Mouse (Mus musculus): ENCODE data around the gene Crocc2. TPM values are rescaled to one million over a fixed set of nuclear protein-coding genes. Genes with fewer than 3 reads are reported as not detected.

Crocc2 gene
- total RNA-seq, 2 experiments from 2014 or later: 0.16 to 0.17 TPM

GRCm38 (mm10) chr1:93237676-93238075 lies 69.2 kb downstream of the Crocc2 start:
- no peak for DNase-seq (ENCODE audit: extremely low spot score in 1 of 2, low spot score in 2 of 2)
- intact Hi-C loops (cut with DNase I): no loop called here

DNA sequence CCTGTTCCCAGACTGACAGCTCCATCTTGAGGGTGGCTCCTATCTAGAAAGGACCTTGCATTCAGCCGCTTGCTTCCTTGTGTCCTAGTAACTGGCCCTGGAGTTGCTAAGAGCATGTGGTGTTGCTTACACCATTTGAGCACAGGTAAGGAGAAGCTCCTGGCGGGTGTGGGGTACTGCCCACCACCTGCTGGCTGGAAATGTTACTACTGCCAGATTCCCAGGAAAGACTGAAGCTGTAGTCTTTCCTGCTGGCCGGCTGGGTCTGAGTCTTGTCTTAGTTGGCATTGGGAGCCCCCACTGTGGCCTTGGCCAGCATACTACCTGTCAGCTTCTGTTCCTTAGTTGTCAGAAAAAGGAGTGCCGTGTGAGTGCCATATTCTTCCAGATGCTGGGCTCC lies 69.7 kb downstream of the Crocc2 start:
- no peak for DNase-seq (ENCODE audit: extremely low spot score in 1 of 2, low spot score in 2 of 2)
- intact Hi-C loops (cut with DNase I): no loop called here

DNA sequence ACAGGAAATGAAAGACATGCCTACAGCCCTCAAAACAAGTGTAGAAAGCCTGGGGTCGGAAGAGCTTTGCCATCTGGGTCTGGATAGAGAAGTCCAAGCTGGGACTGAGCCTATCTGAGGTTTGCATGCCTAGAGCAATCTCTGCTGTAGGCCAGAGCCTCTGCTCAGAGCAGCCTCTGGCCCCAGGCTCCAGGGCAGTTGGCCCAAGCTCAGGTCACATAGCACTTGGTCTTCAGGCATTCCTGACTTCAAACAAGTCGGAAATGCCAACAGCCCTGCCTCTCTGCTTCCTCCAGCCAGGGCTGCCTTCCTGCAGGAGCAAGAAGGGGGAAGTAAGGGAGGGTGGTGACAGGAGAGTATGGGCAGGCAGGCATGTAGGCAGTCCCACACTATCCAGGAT lies 77.4 kb downstream of the Crocc2 start:
- intact Hi-C loops (cut with DNase I): no loop called here
- no peak for DNase-seq (ENCODE audit: extremely low spot score in 1 of 2, low spot score in 2 of 2)

GRCm38 (mm10) chr1:93252586-93252985 lies 84.1 kb downstream of the Crocc2 start:
- intact Hi-C loops (cut with DNase I): no loop called here
- DNase-seq (ENCODE audit: extremely low spot score in 1 of 2, low spot score in 2 of 2): no peak

GRCm38 (mm10) chr1:93255761-93256160 lies 87.2 kb downstream of the Crocc2 start:
- intact Hi-C loops (cut with DNase I): no loop called here
- DNase-seq (ENCODE audit: extremely low spot score in 1 of 2, low spot score in 2 of 2): no peak

DNA sequence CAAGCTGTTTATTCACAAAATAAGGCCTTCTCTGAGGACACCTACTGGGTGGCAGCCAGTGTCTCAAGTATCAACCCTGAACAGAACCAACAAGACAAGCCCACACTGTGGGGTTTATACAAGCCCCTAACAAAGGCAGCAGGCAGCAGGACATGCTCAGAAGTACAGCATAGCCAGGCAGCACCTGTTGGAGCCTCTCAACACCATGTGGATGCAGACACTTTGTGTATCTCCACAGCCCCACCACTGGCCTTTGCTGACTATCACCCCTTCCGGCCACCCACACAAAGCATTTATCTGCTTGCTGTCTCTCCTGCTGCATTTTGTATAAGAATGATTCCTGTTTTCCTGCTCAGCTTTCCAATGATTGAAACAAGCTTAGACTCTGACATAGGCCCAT lies 89.0 kb downstream of the Crocc2 start:
- DNase-seq (ENCODE audit: extremely low spot score in 1 of 2, low spot score in 2 of 2): no peak

DNA sequence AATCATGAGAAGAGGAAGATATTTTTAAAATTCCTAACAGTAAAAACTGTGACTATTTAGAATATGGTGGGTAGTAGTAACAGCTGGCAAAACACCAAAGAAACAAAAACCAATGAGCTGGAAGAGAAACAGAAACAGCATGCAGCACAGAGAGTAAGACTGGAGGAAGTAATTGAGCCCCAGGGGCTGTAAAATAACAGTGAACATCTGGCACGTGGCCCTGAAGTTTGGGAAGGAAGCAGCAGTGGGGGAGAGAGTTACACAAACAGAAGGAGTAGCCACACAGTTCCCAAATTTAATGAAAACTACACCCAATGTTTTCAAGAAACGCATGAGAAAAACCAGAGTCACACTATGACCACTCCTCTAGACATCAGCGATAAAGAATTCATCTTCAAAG lies 98.7 kb downstream of the Crocc2 start:
- no peak for DNase-seq (ENCODE audit: extremely low spot score in 1 of 2, low spot score in 2 of 2)
- intact Hi-C loops (cut with DNase I): no loop called here

More for the DNA sequence above, 89.0 kb downstream of the Crocc2 start:
- intact Hi-C loops (cut with DNase I): no loop called here

GRCm38 (mm10) chr1:93268246-93268645 lies 99.7 kb downstream of the Crocc2 start:
- DNase-seq (ENCODE audit: extremely low spot score in 1 of 2, low spot score in 2 of 2): no peak
- intact Hi-C loops (cut with DNase I): no loop called here

GRCm38 (mm10) chr1:93270516-93271240 lies 102.2 kb downstream of the Crocc2 start:
- intact Hi-C loops (cut with DNase I): no loop called here
- DNase-seq (ENCODE audit: extremely low spot score in 1 of 2, low spot score in 2 of 2): no peak

GRCm38 (mm10) chr1:93271751-93272150 lies 103.2 kb downstream of the Crocc2 start:
- no peak for DNase-seq (ENCODE audit: extremely low spot score in 1 of 2, low spot score in 2 of 2)
- intact Hi-C loops (cut with DNase I): no loop called here

DNA sequence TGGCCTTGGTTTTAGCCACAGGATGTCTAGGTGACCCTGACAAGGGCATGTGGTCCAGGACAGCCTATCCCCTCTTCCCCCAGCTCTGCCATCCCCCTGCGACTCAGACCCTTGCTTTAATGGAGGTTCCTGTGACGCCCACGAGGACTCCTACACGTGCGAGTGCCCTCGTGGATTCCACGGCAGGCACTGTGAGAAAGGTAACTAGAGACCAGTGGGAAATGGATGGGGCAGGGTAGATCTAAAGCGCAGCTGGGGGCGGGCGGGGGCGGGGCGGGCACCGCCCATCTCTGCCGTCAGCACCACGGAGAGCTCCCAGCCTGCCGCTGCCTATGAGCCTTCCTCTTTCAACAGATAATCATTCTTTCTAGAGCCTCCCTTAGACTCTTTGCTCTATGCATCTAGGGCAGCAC lies 103.9 kb downstream of the Crocc2 start:
- no peak for DNase-seq (ENCODE audit: extremely low spot score in 1 of 2, low spot score in 2 of 2)
- intact Hi-C loops (cut with DNase I): no loop called here

DNA sequence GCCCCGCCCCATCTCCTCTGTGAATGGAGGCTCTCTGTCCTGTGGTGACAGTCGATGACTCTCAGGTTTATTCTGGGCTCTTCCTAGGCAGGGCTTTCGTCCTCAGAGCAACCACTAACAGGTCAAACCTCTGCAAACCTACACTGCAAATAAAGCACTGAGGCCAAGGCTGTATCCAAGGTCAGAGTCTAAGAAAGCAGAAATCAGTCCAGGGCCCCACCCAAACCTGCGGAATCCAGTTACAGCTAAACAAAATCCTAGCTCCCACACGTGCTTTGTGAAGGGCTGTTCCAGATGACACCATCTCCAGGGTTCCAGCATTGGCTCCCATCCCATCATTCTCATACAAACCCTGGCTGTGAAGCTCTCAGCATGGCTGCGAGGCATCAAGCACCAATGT lies 107.0 kb downstream of the Crocc2 start:
- intact Hi-C loops (cut with DNase I): no loop called here
- no peak for DNase-seq (ENCODE audit: extremely low spot score in 1 of 2, low spot score in 2 of 2)

- intact Hi-C loops (cut with DNase I): no loop called here
- DNase-seq (ENCODE audit: extremely low spot score in 1 of 2, low spot score in 2 of 2): no peak
These were observed 108.5 kb downstream of the Crocc2 start for GRCm38 (mm10) chr1:93277041-93277440.

Small RNA genes lying within 50 kb of the gene (microRNA-seq; reads per million reads assigned to microRNA genes)
- not detected for gene Mir6901

Other genes starting within 250 kb of the Crocc2 start
- 10 to 100 TPM; 50.3 to 51.0 TPM for gene Capn10, start 234.3 kb upstream of the Crocc2 start, total RNA-seq (2021)
- gene Gpr35, start 217.9 kb upstream of the Crocc2 start, total RNA-seq (2021): under 1 TPM; 0.11 to 0.22 TPM
- gene Aqp12, start 162.4 kb upstream of the Crocc2 start, total RNA-seq (2021): not detected
- gene Kif1a, start 66.8 kb upstream of the Crocc2 start, total RNA-seq (2021): 100 to 1,000 TPM; 908 to 919 TPM
- not detected for gene Agxt, start 33.5 kb upstream of the Crocc2 start, total RNA-seq (2021)
- gene 2310007B03Rik, start 7.8 kb upstream of the Crocc2 start, total RNA-seq (2021): not detected
- 1 to 10 TPM; 6.5 to 7.2 TPM for gene Sned1, start 67.1 kb downstream of the Crocc2 start, total RNA-seq (2021)
- gene Mterf4, start 137.2 kb downstream of the Crocc2 start, total RNA-seq (2021): 10 to 100 TPM; 18.9 to 20.0 TPM
- 10 to 100 TPM; 89.0 to 98.1 TPM for gene Ppp1r7, start 174.1 kb downstream of the Crocc2 start, total RNA-seq (2021)
- 1 to 10 TPM; 6.3 to 7.9 TPM for gene Pask, start 174.8 kb downstream of the Crocc2 start, total RNA-seq (2021)
- under 1 TPM; 0.16 to 0.49 TPM for gene Ano7, start 205.2 kb downstream of the Crocc2 start, total RNA-seq (2021)